Mouse (Mus musculus): ENCODE data around the gene Tctex1d1.

GRCm38 (mm10) chr4:102978440-102978839 lies at the start of gene Tctex1d1:
- TF ChIP-seq CTCF (IDR thresholded peaks at IDR 0.05; ENCODE audit: low read depth, low read length) (no peak), POLR2A (IDR thresholded peaks at IDR 0.05; ENCODE audit: extremely low read depth, insufficient read depth, low read length) (no peak)

All from liver, adult 2 months (tissue).